Mouse (Mus musculus): ENCODE data around the gene Ppp2r3a. TPM values are rescaled to one million over a fixed set of nuclear protein-coding genes. Genes with fewer than 3 reads are reported as not detected.

Gene Ppp2r3a
- polyA plus RNA-seq, 1 experiment from 2014 or later = 16.4 TPM

DNA sequence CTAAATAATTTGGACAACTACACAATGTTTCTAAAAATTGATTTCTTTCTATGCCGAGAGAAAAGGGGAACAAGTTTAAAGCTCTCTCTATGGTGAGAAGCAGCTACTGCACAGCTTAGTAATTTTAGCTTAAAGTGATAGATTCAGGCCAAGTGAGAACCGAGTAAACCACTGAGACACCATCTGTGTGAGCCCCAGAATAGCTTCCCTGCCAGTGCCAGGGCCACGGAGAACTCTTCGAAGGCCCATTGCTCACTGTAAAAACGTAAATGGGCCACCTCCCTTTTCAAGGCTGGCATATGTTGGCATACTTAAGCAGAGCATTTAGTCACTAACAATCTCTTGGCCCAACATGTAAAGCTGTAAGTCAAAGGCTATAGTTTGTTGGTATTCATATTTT lies 91.5 kb downstream of the Ppp2r3a start:
- Histone ChIP-seq H3K36me3 (ENCODE audit: control insufficient read depth, insufficient read depth, low read length) (no peaks in the 10 kb centered on the region), H3K4me3 (ENCODE audit: low read depth, low read length) (no peak overlapping the region), H3K4me2 (ENCODE audit: low read depth) (no peak overlapping the region), H3K4me1 (ENCODE audit: control insufficient read depth, insufficient read depth, low read length) (no peaks in the 10 kb centered on the region), H3K9me3 (ENCODE audit: control insufficient read depth, low read length) (no peaks in the 10 kb centered on the region), H3K27me3 (ENCODE audit: control insufficient read depth, insufficient read depth, low read length) (no peaks in the 10 kb centered on the region), H3K9ac (ENCODE audit: low read length) (no peak overlapping the region), H3K27ac (ENCODE audit: low read depth, low read length) (no peak overlapping the region)
- WGBS = 77% methylated on average over 5 of the region's 5 CpGs
- DNase-seq (ENCODE audit: low spot score) (no peak), ATAC-seq (ENCODE audit: insufficient read depth, low FRiP score, low TSS enrichment) (no peak)

DNA sequence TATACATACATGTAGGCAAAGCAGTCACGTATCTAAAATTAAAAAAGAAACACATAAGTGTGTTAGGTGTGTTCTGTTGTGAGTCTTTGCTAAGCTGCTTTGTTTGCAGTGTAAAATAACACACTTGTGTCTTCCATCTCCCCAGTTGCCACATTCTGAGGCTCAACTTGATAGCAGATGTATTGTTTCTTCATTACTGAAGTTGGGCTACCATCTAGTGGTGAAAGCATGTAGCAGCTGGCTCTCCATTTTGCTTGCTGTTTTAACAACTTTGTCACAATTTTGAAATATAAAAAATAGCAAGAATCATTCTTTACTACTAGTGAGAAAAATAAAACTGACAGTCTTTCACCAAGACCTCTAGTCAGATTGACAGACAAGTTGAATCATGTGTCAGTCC lies 92.2 kb downstream of the Ppp2r3a start:
- Histone ChIP-seq H3K27ac (ENCODE audit: low read depth, low read length) (no peak overlapping the region), H3K4me1 (ENCODE audit: control insufficient read depth, insufficient read depth, low read length) (no peaks in the 10 kb centered on the region), H3K9me3 (ENCODE audit: control insufficient read depth, low read length) (no peaks in the 10 kb centered on the region), H3K4me3 (ENCODE audit: low read depth, low read length) (no peak overlapping the region), H3K27me3 (ENCODE audit: control insufficient read depth, insufficient read depth, low read length) (no peaks in the 10 kb centered on the region), H3K9ac (ENCODE audit: low read length) (no peak overlapping the region), H3K4me2 (ENCODE audit: low read depth) (no peak overlapping the region), H3K36me3 (ENCODE audit: control insufficient read depth, insufficient read depth, low read length) (no peaks in the 10 kb centered on the region)
- ATAC-seq (ENCODE audit: insufficient read depth, low FRiP score, low TSS enrichment) (no peak), DNase-seq (ENCODE audit: low spot score) (peak; percentile 25)
- WGBS = 97% methylated on average over 1 of the region's 1 CpGs

DNA sequence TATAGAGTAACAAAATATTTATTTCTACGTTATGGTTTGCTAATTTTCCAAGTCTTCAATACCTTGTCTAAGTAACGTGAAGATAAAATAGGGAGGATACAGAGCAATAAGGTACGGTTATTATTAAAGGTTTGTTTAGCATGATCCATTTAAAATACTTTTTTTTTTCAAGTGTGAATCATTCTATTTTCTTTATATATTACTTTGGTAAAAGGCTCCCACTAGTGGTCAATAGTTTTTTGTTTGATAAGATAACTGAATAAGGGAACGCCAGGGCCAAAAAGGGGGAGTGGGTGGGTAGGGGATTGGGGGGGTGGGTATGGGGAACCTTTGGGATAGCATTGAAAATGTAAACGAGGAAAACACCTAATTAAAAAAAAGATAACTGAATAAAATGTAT lies 98.7 kb downstream of the Ppp2r3a start:
- no peak overlapping the region for H3K4me3 ChIP-seq (ENCODE audit: low read depth, low read length)
- DNase-seq (ENCODE audit: low spot score) = no peak
- 85% methylated on average over 5 of the region's 5 CpGs for WGBS
- no peaks in the 10 kb centered on the region for H3K27me3 ChIP-seq (ENCODE audit: control insufficient read depth, insufficient read depth, low read length)
- H3K9ac ChIP-seq (ENCODE audit: low read length) = no peak overlapping the region
- H3K9me3 ChIP-seq (ENCODE audit: control insufficient read depth, low read length) = no peaks in the 10 kb centered on the region
- no peak overlapping the region for H3K4me2 ChIP-seq (ENCODE audit: low read depth)
- no peaks in the 10 kb centered on the region for H3K4me1 ChIP-seq (ENCODE audit: control insufficient read depth, insufficient read depth, low read length)
- no peak overlapping the region for H3K27ac ChIP-seq (ENCODE audit: low read depth, low read length)
- ATAC-seq (ENCODE audit: insufficient read depth, low FRiP score, low TSS enrichment) = no peak
- no peaks in the 10 kb centered on the region for H3K36me3 ChIP-seq (ENCODE audit: control insufficient read depth, insufficient read depth, low read length)

DNA sequence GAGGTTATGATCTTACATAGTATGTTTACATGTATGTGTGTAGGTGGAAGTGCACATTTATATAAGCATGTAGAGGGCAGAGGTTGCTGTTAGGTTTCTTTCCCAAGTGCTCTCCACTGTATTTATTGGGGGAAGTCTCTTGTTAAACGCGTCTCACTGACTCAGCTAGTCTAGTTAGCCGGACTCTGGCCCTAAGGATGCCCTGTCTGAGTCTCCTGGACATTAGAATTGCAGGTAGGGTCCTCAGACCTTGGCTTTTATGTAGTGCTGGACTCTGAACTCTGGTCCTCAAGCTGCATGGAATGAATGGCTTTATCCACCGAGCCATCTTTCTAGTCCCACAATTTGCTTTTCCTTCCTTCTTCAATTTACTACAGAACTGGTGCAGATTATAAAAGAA lies 108.0 kb downstream of the Ppp2r3a start:
- no peaks in the 10 kb centered on the region for H3K27me3 ChIP-seq (ENCODE audit: control insufficient read depth, insufficient read depth, low read length)
- 89% methylated on average over 4 of the region's 4 CpGs for WGBS
- H3K4me3 ChIP-seq (ENCODE audit: low read depth, low read length) = no peak overlapping the region
- no peaks in the 10 kb centered on the region for H3K9me3 ChIP-seq (ENCODE audit: control insufficient read depth, low read length)
- DNase-seq (ENCODE audit: low spot score) = no peak
- H3K4me2 ChIP-seq (ENCODE audit: low read depth) = no peak overlapping the region
- H3K4me1 ChIP-seq (ENCODE audit: control insufficient read depth, insufficient read depth, low read length) = no peaks in the 10 kb centered on the region
- 0 out of 2 replicates have a peak, but pooled peaks cover 2% of the 10 kb centered on the region for H3K36me3 ChIP-seq (ENCODE audit: control insufficient read depth, insufficient read depth, low read length)
- no peak overlapping the region for H3K27ac ChIP-seq (ENCODE audit: low read depth, low read length)
- H3K9ac ChIP-seq (ENCODE audit: low read length) = no peak overlapping the region
- no peak for ATAC-seq (ENCODE audit: insufficient read depth, low FRiP score, low TSS enrichment)

DNA sequence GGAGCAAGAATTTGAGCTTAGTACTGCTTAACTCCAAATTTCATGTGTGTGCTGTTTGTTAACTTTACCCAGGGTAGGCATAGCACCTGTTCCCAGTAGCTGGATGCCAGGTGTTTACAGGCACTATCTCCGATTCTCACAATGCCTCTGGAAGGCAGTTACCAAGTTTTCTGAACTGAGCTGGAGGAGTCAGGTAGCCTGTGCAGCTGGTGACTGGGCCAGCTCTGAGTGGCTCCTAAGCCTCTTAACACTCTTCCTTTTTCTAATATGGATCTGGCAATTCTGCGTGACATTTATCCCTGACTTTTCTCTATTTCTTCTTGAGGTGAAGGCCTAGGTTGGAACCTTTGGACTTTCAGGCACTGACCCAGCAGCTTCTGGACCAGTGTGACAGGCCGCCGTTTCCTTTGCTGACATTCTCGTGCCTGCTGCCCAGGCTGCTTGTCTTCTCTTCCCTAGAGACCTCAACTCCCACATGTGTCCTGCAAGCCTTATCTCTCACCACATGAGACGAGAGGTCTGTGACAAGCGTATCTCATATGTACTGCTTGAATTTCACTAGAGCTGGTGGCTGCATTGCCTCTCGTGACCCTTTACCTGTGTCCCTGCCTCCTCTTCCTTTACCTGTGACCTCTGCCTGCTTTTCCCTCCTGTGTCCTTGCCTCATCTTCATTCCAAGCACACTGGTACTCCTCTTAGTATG lies 137.3 kb downstream of the Ppp2r3a start:
- H3K36me3 ChIP-seq (ENCODE audit: control insufficient read depth, insufficient read depth, low read length) = no peaks in the 10 kb centered on the region
- H3K27me3 ChIP-seq (ENCODE audit: control insufficient read depth, insufficient read depth, low read length) = no peaks in the 10 kb centered on the region
- no peaks in the 10 kb centered on the region for H3K9me3 ChIP-seq (ENCODE audit: control insufficient read depth, low read length)
- ATAC-seq (ENCODE audit: insufficient read depth, low FRiP score, low TSS enrichment) (no peak), DNase-seq (ENCODE audit: low spot score) (no peak)
- no peak overlapping the region for H3K27ac ChIP-seq (ENCODE audit: low read depth, low read length)
- 88% methylated on average over 8 of the region's 8 CpGs for WGBS
- no peak overlapping the region for H3K4me2 ChIP-seq (ENCODE audit: low read depth)
- no peaks in the 10 kb centered on the region for H3K4me1 ChIP-seq (ENCODE audit: control insufficient read depth, insufficient read depth, low read length)
- H3K9ac ChIP-seq (ENCODE audit: low read length) = no peak overlapping the region
- no peak overlapping the region for H3K4me3 ChIP-seq (ENCODE audit: low read depth, low read length)

- 89% methylated on average over 4 of the region's 4 CpGs for WGBS
- H3K9ac ChIP-seq (ENCODE audit: low read length) = no peak overlapping the region
- H3K27me3 ChIP-seq (ENCODE audit: control insufficient read depth, insufficient read depth, low read length) = no peaks in the 10 kb centered on the region
- no peak for ATAC-seq (ENCODE audit: insufficient read depth, low FRiP score, low TSS enrichment)
- no peaks in the 10 kb centered on the region for H3K36me3 ChIP-seq (ENCODE audit: control insufficient read depth, insufficient read depth, low read length)
- no peak overlapping the region for H3K4me3 ChIP-seq (ENCODE audit: low read depth, low read length)
- no peak for DNase-seq (ENCODE audit: low spot score)
- H3K4me1 ChIP-seq (ENCODE audit: control insufficient read depth, insufficient read depth, low read length) = no peaks in the 10 kb centered on the region
- H3K9me3 ChIP-seq (ENCODE audit: control insufficient read depth, low read length) = no peaks in the 10 kb centered on the region
- H3K4me2 ChIP-seq (ENCODE audit: low read depth) = no peak overlapping the region
- H3K27ac ChIP-seq (ENCODE audit: low read depth, low read length) = no peak overlapping the region
These were observed 138.3 kb downstream of the Ppp2r3a start for GRCm38 (mm10) chr9:101113317-101113716.

GRCm38 (mm10) chr9:101110013-101110412 lies 141.6 kb downstream of the Ppp2r3a start:
- Histone ChIP-seq H3K4me1 (ENCODE audit: control insufficient read depth, insufficient read depth, low read length) (no peaks in the 10 kb centered on the region), H3K27me3 (ENCODE audit: control insufficient read depth, insufficient read depth, low read length) (no peaks in the 10 kb centered on the region), H3K9ac (ENCODE audit: low read length) (no peak overlapping the region), H3K4me3 (ENCODE audit: low read depth, low read length) (no peak overlapping the region), H3K4me2 (ENCODE audit: low read depth) (no peak overlapping the region), H3K36me3 (ENCODE audit: control insufficient read depth, insufficient read depth, low read length) (no peaks in the 10 kb centered on the region), H3K9me3 (ENCODE audit: control insufficient read depth, low read length) (no peaks in the 10 kb centered on the region), H3K27ac (ENCODE audit: low read depth, low read length) (no peak overlapping the region)
- DNase-seq (ENCODE audit: low spot score) (no peak), ATAC-seq (ENCODE audit: insufficient read depth, low FRiP score, low TSS enrichment) (no peak)
- WGBS = 69% methylated on average over 3 of the region's 3 CpGs

DNA sequence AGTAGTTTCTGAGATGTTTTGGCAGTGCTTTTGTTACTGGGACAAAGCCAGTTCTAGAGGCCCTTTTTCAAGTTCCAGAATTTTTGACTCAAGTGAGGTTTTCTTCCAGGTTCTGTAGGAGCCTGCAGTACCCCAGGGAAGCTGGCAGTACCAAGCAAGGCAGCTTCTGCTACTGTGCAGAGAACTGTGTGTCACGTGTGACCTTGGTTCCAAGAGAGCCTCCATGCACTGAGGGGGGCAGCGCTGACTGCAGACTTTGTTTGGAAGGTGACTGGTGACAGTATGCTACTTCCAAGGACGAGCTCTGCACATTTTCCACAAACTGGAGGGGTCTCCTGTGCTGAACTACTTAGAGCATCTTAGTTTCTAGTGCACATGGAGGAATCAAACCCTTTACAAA lies 144.2 kb downstream of the Ppp2r3a start:
- DNase-seq (ENCODE audit: low spot score) (no peak), ATAC-seq (ENCODE audit: insufficient read depth, low FRiP score, low TSS enrichment) (no peak)
- no peak overlapping the region for H3K4me3 ChIP-seq (ENCODE audit: low read depth, low read length)
- H3K4me1 ChIP-seq (ENCODE audit: control insufficient read depth, insufficient read depth, low read length) = no peaks in the 10 kb centered on the region
- no peak overlapping the region for H3K9ac ChIP-seq (ENCODE audit: low read length)
- no peaks in the 10 kb centered on the region for H3K36me3 ChIP-seq (ENCODE audit: control insufficient read depth, insufficient read depth, low read length)
- H3K27ac ChIP-seq (ENCODE audit: low read depth, low read length) = no peak overlapping the region
- no peaks in the 10 kb centered on the region for H3K9me3 ChIP-seq (ENCODE audit: control insufficient read depth, low read length)
- 85% methylated on average over 3 of the region's 3 CpGs for WGBS
- H3K27me3 ChIP-seq (ENCODE audit: control insufficient read depth, insufficient read depth, low read length) = no peaks in the 10 kb centered on the region
- H3K4me2 ChIP-seq (ENCODE audit: low read depth) = no peak overlapping the region

GRCm38 (mm10) chr9:101105735-101106134 lies 145.9 kb downstream of the Ppp2r3a start:
- Histone ChIP-seq H3K9ac (ENCODE audit: low read length) (no peak overlapping the region), H3K27ac (ENCODE audit: low read depth, low read length) (no peak overlapping the region), H3K4me1 (ENCODE audit: control insufficient read depth, insufficient read depth, low read length) (no peaks in the 10 kb centered on the region), H3K9me3 (ENCODE audit: control insufficient read depth, low read length) (no peaks in the 10 kb centered on the region), H3K4me2 (ENCODE audit: low read depth) (no peak overlapping the region), H3K4me3 (ENCODE audit: low read depth, low read length) (no peak overlapping the region), H3K36me3 (ENCODE audit: control insufficient read depth, insufficient read depth, low read length) (no peaks in the 10 kb centered on the region; the same call in 1 of the 2 replicates), H3K27me3 (ENCODE audit: control insufficient read depth, insufficient read depth, low read length) (no peaks in the 10 kb centered on the region)
- DNase-seq (ENCODE audit: low spot score) (no peak), ATAC-seq (ENCODE audit: insufficient read depth, low FRiP score, low TSS enrichment) (no peak)
- WGBS = 92% methylated on average over 6 of the region's 6 CpGs
